Mouse (Mus musculus) gastrocnemius, adult 8-10 months (tissue): ENCODE measurements around the gene 1700012B09Rik. TPM values are rescaled to one million over a fixed set of nuclear protein-coding genes. Genes with fewer than 3 reads are reported as not detected.

Experiments
- DNase-seq, 2 experiments: peaks; one replicate each; pipeline ENCODE4 v3.0.0; 2022; ENCODE audit warnings: low spot score in 2 of 2
- total RNA-seq, 4 experiments: library from RNA; stranded (reverse); gene quantifications; 2 replicates each; pipeline ENCODE4 v1.2.4; 2022

1700012B09Rik gene
- total RNA-seq, 4 experiments from 2014 or later: not detected

GRCm38 (mm10) chr9:14730941-14731541 is 39.8 kb downstream of the 1700012B09Rik start:
- no peak for DNase-seq

- no peak for DNase-seq
Observed at GRCm38 (mm10) chr9:14728365-14728764, 42.5 kb downstream of the 1700012B09Rik start.

DNA sequence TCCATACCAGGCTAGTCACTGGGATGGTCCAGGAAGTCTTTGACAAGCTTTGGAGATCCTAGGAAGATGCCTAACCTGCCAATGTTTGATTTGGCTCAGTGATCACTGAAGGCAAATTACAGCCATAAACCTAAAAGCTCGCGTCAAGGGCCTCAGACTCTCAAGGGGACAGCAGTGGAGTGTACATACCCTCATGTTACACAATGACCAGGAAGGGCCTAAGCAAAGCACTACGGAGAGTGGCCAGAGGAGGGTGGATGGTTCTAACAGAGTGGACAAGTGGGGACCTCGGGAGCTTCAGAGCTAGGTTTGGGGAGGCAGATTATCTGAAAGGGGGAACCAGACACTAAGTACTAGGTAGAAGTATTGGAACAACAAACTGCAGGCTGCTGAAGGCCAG is 44.2 kb downstream of the 1700012B09Rik start:
- DNase-seq: no peak

DNA sequence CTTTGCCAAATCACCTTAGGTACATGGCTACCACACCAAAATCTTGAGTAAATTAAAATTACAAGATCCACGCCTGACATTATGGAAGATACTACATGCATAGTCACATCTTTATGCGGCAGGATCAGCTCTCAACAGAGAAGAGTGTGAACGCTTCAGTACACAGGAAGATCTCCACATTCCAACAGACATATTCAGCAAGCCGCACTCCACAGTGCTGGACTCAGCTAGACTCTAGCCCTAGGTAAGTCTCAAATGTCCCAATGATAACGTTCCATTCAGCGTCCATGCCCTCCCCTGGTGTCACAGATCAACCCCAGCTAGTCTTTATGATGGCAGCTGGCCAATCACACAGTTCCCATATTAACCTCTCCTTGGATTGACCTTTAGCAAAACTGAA is 44.8 kb downstream of the 1700012B09Rik start:
- DNase-seq: no peak

DNA sequence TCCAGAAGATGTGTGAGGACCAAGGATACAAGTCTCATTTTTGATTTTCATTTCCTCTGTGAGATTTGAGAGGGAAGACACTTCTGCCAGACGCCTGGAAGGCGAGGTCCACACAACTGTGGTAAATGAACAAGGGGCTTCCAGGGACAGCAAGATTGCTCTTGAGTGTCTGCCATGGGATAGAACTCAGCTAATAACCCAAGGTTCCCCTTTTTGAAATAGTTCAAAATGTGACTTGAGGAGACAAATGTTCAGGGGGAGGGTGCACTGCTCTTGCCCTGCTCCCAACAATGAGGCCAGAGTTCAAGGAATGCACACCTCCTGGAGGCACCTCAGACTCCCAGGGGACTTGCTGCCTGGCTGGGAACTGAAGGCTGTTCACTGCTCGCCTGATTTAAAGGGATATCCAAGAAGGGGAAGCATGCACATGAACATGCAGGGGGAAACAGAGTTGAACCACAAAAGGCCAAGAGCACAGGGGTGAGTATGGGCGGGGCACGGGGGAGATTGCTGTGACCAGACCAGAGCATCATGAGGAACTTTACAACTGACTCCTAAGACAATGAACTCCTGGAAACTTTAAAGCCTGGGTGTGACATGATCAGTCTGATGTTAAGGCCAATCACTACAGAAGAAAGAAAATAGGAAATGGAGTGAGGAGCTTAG is 45.9 kb downstream of the 1700012B09Rik start:
- DNase-seq: no peak

GRCm38 (mm10) chr9:14721610-14722009 is 49.2 kb downstream of the 1700012B09Rik start:
- DNase-seq: no peak

DNA sequence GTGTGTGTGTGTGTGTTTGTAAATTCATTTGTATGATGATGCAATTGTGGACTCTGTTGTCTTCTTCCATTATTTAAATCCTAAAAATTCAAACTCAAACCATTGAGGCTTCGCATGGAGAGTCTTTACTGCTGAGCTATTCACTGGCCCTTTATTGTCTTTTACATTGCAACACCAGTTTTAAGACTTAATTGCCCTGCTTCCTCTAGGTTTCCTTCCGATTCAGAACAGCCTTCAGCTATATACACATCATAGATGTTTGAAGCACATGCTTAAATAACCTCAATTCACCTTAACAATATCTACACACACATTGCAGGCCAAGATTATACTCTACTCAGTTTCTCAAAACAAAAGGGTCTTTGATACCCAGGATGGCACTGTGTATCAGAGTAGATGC is 50.4 kb downstream of the 1700012B09Rik start:
- no peak for DNase-seq

- DNase-seq: no peak
Observed at GRCm38 (mm10) chr9:14718332-14718691, 52.5 kb downstream of the 1700012B09Rik start.

GRCm38 (mm10) chr9:14717689-14718331 is 53.0 kb downstream of the 1700012B09Rik start:
- no peak for DNase-seq

DNA sequence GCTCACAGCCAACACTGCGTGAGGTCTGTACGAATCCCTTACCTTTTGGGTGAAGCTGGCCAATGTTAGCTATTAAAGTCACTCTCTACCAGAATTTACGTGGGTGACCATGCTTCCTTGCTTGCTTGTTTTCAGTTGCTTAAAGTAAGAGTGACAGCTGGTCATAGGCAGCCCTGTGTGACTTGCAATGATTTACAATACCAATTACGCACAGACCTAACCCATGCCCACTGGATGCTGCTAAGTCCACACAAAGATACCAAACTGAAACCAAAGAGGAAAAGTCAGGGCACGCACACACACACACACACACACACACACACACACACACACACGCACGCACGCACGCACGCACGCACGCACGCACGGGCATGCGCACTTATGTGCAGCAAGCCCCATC is 55.6 kb downstream of the 1700012B09Rik start:
- no peak for DNase-seq

DNA sequence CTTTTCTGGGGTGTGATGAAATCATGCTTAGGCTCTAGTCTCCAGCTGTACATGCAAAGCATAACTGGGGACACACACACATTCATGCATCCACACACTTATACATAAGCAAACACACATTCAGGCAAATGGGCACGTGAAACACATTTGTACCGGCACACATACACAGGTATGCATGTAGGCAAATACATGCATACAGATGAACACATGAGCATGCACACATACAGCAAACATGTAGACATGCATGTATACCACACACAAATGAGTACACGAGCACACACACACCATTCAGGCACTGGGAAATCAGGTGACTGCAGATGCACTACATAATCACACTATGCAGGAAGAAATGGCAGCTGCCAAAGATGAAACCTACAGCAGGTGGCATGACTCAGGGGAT is 59.9 kb downstream of the 1700012B09Rik start:
- DNase-seq: no peak

Other genes starting within 250 kb of the 1700012B09Rik start
- gene Amotl1, start 126.0 kb downstream of the 1700012B09Rik start, total RNA-seq: 100 to 1,000 TPM; 324 to 412 (median 352) TPM
- not detected for gene Piwil4, start 30.3 kb downstream of the 1700012B09Rik start, total RNA-seq
- under 1 TPM; 0.11 to 0.29 (median 0.18) TPM for gene Fut4, start 18.6 kb downstream of the 1700012B09Rik start, total RNA-seq
- gene Mre11a, start 13.6 kb upstream of the 1700012B09Rik start, total RNA-seq: 10 to 100 TPM; 10.8 to 13.5 (median 11.0) TPM
- 1 to 10 TPM; 6.0 to 7.7 (median 7.5) TPM for gene Ankrd49, start 13.8 kb upstream of the 1700012B09Rik start, total RNA-seq
- gene Gpr83, start 89.2 kb upstream of the 1700012B09Rik start, total RNA-seq: not detected
- gene Izumo1r, start 132.9 kb upstream of the 1700012B09Rik start, total RNA-seq: not detected